Mouse (Mus musculus): ENCODE results near the gene Nipa1. TPM values are rescaled to one million over a fixed set of nuclear protein-coding genes. Genes with fewer than 3 reads are reported as not detected.

Nipa1 gene
- total RNA-seq, 2 experiments from 2014 or later = 6.2 to 8.4 TPM

DNA sequence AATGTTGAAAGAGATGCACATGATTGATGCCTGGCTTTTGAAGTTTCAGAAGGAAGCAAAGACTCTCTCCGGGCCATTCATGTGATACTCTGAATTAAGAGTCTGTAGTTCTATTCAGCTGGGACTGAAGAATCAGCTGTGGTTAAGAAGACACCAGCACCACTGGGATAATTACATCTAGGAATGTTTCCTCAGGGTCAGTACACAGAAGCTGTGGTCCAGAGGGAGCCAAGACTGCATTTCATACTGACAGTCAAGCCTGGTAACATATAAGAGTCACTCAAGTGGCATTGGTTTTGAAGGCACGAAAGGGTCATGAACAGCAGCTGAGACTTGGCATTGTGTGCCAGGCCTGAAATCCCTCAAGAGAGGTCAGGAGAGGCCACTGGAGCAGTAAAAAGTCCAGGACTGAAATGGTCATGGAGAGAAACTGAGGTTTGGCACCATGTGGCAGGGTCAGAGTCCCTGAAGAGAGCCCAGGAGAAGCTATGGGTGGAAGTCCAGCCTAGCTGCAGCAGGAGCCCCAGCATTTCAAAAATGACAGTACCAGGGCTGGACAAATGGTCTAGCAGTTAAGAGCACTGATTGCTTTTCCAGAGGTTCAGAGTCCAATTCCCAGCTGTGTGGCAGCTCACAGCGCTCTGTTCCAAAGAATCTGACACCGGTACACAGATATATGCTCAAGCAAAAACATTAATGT is 9.3 kb downstream of the Nipa1 start:
- DNase-seq = no peak

DNA sequence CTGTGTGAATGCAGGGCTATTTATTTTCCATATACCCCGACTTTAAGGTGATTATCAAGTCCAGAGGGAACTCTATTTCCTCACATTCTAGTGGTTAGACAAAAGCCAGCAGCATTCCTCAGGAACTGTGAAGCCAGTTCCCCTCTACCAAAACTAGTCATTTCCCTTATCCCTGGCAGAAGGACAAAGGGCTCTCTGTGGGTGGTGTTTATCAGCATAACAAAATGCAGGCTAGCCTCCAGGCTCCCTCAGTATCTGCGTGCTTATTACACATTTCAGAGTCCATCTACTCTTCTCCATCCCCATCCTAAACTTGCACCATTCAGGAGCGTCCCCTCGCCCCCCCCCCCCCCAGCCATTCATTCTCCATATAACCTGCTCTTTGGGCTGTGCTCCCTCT is 20.8 kb downstream of the Nipa1 start:
- DNase-seq = no peak

- DNase-seq = peak in 1 of 2 experiments; percentile 8
Measured at GRCm38 (mm10) chr7:55995013-55995412, 24.7 kb downstream of the Nipa1 start.

DNA sequence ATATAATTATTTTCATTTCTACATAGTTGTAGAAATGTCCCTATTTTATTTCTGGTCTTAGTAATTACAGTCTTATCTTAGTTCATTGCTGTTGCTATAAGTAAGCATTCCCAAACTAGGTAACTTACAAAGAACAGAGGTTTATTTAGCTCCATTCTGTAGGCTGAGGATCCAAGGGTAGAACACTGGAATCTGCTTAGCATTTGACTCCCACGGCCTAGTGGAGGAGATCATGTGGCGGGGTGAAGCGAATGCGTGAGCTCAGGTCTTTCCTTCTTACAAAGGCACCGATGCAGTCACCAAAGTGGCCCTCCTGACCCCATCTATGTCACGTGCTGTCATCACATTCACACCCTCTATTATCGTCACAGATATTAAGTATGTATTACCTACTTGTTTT is 27.9 kb downstream of the Nipa1 start:
- DNase-seq = no peak

DNA sequence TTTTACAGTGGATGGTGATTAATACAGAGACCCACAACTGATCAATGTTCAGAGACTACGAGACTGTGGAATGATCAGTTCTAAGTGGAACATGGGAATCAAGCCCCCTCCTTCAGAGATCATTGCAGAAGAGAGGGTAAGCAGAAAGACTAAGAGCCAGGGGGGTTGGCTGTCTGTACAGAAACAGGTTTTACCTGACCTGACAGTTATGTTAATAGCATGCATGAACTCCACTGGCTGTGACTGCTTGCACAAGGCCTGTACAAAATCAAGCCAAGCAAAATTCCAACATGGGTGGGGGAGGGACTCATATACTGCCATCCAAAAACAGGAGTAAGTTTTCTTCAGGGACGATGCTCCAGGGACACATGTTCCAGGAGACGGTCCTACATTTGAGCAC is 28.6 kb downstream of the Nipa1 start:
- no peak for DNase-seq

DNA sequence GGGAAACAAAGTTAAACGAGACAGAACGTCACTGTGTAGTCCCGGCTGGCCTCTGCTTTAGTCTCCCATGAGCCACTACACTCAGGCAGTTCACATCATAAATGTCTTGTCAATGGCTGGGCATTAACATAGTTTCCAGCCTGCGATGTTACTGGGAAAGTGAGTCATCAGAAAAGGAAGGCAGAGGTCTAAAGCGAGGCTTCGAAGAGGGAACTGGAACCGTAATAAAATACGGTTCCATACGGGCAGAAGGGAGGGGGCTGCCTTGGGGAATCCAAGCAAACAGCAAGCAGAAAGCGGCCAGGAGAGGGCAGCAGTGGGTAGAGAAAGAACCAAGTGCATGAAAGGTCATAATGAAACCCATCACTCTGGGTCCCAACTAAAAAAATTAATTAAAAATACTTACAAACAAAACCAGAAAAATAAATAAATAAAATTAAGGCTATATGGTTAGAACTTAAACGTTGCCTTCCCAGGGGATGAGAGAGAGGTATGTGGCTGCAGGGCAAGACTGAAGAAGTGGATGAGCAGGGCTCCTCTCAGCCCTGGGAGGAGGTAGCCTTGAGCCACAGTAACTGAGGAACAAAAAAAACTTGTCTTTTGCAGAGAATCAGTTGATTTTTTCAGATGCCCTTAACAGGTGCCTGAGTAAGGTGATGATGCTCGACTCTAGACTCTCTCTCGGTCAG is 33.1 kb downstream of the Nipa1 start:
- DNase-seq = peak; percentile 72 to 85

DNA sequence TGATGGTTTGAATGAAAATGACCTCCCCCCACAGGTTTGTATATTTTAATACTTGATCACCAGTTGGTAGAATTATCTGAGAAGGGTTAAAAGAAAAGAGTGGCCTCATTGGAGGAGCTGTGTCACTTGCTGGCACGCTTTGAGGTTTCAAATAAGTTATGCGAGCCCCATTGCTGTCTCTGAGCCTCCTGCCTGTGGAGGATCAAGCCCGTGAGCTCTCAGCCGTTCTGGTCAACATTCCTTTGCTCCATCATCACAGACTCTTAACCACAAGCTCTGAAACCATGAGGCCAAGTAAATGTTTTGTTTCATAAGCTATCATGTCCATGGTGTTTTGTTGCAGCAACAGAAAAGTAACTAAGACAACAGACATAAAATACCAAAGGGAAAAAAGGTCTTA is 35.0 kb downstream of the Nipa1 start:
- no peak for DNase-seq

- DNase-seq = no peak
Measured at GRCm38 (mm10) chr7:55983107-55983506, 36.6 kb downstream of the Nipa1 start.

DNA sequence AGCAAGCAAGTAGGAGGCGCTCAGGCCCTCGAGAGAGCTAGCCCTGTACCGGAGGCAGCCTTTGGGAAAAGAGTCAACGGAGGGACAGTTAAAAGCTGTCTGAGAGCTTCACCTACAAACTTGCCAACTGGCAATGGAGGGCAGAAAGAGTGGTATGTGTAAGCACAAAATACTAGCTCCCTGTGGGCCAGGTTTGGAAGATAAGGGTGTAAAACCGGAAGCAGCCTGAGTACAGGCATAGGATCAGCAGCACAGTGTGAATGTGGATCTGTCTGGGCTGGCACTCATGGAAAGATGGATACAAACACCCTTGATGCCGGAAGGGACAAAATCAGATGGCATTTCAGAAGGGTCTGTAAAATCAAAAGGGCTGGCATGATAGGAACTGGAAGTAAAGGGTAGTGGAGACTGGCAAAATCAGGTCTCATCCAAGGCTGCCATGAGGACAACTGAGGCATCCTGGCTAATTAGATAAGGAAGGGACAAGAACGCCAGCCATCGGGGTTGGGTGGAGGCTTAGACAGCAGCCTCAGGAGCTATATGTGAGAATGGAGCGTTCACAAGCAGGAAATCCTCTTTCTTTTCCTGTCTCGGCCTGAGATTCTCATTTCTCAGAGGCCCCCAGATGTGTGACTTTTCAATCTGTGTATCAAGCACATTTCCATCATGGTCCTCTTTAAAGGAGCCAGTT is 37.6 kb downstream of the Nipa1 start:
- no peak for DNase-seq

DNA sequence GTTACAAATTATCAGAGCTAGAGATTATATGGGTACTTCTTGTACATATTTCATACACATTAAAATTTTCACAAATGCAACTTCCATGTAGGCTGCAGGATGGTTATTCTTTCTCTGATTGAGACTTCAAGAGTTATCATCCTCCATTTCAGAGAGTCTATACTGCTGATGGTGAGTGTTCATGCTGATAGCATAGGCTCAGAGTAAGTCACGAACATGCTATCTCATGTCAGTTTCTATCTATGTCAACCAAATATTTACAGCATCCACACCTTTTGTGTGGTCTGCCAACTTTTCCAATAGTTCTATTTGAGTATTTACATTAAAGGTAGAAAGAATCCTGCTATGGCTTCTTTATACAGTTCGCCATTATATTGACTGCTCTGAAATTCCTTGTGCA is 38.2 kb downstream of the Nipa1 start:
- no peak for DNase-seq

GRCm38 (mm10) chr7:55974429-55974828 is 45.3 kb downstream of the Nipa1 start:
- no peak for DNase-seq

GRCm38 (mm10) chr7:55969415-55969814 is 50.3 kb downstream of the Nipa1 start:
- no peak for DNase-seq

DNA sequence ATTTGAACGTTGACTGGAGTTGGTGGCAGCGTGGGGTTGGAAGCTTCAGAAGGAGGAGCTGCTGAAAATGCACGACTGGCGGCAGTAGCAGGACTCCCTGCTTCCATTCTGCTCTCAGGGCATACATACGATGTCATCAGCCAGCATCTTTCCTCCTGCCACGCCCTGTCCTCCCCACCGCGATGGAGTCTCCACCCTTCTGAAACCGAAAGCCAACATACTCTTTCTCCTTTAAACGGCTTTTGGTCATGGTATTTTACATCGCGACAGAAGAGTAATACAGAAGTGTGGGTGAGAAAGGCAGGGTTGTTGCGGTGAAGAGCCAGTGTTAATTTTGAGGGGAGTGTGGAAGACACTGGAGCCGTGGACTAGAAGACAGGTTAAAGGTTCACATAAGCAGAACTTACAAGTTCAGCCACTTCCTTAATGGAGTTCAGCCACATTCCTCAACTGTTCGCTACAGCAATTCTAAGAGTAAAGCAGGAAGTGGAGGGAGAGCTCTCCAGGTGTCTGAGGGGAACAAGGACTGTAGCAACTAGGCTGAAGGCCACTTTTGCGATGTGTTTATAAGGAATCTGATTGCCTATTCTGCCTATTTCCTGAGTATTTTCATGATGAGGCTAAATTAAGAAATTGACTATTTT is 51.4 kb downstream of the Nipa1 start:
- DNase-seq = peak in 1 of 2 experiments; percentile 6

DNA sequence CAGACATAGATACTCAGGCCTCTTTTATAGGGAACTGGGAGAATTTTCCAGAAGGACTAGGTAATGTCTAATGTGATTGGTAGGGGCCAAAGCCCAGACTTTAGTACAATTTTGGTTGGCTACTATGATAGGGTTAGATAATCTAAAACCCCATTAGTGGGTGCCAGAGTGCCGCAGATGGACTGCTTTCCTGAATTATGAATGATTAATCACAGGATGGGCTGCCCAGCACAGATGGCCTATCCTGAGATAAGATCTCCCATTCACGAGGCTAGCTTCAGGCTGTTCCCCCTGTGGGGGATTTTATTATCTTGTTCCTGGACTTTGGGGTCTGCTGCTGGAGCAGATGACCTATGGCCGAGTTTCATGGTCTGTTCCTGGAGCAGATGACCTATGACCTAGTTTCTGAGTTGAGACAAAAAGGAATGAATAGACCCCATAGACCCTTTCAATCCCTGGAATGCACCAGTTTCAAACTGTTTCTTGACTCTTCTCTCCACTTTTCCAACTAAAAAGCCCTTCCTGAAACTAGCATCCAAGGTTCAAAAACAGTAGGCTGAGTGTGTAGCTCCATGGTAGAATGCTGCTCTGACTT is 52.8 kb downstream of the Nipa1 start:
- DNase-seq = no peak

DNA sequence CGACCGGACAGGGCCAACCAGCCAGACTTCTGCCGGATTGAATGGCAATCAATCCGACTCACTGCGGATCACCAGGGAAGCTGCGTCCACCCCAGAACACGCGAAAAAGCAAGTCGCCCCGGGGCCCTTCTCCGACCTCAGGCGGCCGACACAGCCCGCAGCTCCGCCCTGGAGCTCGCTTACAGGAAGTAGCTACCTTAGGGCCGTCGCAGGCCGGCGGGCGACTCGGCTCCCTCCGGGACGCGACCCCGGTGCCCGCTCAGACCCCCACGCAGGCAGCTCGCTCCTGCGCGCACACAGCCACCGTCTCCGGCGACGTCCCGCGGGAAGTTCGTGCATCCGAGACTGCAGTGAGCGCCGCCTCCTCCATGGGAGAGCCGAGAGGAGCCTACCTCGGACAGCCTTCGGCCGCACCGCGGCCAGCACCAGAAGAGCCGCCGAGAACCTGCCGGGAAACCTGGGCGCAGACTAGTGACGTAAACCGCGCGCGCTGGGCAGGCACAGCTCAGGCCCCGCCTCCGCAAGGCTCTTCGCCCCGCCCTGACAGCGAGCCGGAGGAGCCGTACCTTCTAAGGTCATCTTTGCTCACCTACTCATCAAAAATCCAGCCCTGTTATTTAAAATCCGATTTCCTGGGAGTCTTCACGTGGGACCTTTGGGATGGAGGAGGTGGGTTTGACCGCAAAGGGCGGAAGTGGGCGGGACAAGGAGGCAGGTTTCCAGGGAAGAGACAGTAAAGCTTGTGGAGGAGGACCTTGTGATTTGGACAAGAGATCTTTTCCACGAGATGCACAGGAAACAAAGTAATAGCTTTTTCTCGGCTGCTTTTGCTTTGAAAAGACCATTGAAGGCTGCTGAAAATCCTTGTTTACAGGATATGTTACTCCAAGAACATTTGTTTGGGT is 57.5 kb downstream of the Nipa1 start, which contains the start of gene Nipa2:
Gene Nipa2 (minus strand): TSS at position 473 of the 905 bp plus-strand sequence.
- peak; percentile 96 for DNase-seq

DNA sequence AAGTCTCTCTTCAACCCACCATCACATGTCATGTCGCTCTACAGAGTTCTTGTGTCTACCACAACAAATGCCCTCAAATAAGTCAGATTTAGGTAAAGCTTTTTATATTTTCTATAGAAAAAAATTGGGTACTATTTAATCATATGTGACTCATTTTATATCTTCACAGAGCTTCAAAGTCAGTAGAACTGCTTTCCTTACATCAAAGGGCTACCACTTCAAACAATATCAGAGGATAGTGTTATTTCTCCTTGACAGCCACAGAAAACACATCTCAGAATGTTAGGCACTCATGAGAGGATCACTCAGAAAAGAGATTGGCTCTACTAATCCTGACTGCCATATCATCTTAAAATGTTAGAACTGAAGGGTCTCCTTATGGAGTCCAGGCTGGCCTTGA is 59.2 kb downstream of the Nipa1 start:
- DNase-seq = no peak

DNA sequence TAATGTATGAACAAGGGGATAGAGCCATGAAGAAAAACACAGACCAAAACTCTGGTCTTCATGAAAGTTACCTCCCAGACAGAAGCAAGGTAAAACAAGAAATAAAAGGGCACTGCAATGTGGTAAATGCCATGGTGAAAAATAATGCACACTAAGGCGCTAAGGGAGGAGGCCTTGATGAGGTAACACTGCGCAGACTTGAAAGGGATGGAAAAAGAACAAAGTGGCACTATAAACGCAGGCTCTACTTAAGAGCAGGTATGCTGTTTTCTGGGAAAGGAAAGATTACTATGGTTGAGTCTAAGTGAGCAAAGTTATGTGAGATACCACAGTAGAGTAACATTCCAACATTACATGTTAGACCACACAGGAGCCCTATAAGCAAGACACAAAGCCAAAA is 60.0 kb downstream of the Nipa1 start:
- no peak for DNase-seq

GRCm38 (mm10) chr7:55957916-55958315 is 61.8 kb downstream of the Nipa1 start:
- DNase-seq = peak; percentile 22 to 27

- no peak for DNase-seq
Measured at GRCm38 (mm10) chr7:55957178-55957577, 62.6 kb downstream of the Nipa1 start.

- DNase-seq = no peak
Measured at GRCm38 (mm10) chr7:55956054-55956453, 63.7 kb downstream of the Nipa1 start.

DNA sequence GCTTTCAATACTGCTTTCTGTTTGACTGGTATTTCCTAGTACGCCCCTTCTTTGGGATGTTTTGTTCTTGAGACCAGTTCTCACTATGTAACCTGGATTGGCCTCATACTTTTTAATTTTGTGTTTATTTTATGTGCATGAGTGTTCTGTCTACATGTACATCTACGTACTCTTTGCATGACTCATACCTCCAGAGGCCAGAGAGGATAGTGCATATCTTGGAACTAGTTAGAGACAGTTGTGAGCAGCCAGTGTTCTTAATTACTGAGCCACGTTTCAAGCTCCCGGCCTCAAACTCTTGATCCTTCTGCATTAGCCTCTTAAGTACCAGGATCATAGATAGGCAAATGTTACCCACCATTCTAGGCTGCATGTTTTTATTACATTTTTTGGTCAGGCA is 81.4 kb downstream of the Nipa1 start:
- no peak for DNase-seq
